Mouse (Mus musculus): ENCODE data around the gene Bpifa5.
"Not testable (repeated sequence)": the region's sequence is repeated elsewhere in the genome, so short reads cannot be mapped to it uniquely, and the experiment has no call there.

The Bpifa5 gene

DNA sequence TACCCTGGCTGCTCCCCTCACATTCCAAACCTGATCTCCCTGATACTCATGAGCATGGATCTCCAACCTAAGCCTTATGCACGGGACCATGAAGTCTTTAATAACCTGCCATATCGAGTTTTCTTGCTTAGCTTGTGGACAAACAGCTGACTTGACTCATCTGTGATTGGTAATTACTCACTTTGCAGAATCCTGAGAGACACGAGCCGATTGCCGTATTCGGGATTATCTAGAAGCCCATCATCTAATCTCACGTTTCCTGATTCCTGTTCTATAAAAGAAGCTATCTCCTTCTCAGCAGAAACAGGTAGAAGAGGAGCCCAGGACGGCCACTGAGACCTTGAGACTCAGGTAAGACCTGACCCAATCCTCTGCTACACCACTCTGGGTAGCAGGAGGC lies at the start of gene Bpifa5:
TSS of gene Bpifa5 (plus strand) at position 301 of the 400 bp plus-strand sequence.
- DNase-seq (ENCODE audit: low read depth, low spot score), result no peak

GRCm38 (mm10) chr2:154117381-154117780 lies 45.0 kb upstream of the Bpifa5 start:
- no peak for DNase-seq (ENCODE audit: low read depth, low spot score)

GRCm38 (mm10) chr2:154130120-154130519 lies 32.3 kb upstream of the Bpifa5 start, which contains the start of gene Bpifa3:
Bpifa3 (plus strand) TSS chr2:154130336.
- DNase-seq (ENCODE audit: low read depth, low spot score), result no peak

DNA sequence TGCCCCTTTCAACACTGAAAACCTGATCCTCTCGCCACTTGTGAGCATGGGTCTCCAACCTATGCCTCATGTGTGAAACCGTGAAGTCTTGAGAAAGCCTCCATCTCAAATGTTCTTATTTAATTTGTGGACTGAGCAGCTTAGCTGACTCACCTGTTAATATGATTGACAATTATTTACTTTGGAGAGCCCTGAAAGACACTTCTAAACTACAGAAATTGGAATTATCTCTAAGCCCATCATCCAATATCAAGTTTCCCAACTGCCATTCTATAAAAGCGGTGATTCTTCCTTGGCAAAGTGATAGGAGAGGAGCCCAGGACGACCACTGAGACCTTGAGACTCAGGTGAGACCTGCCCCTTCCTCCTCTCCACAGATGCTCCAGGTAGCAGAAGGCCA lies 19.8 kb upstream of the Bpifa5 start, which contains the start of gene Bpifa1:
TSS of gene Bpifa1 (plus strand) at position 301 of the 400 bp plus-strand sequence.
- no peak for DNase-seq (ENCODE audit: low read depth, low spot score)

GRCm38 (mm10) chr2:154143735-154144134 lies 18.7 kb upstream of the Bpifa5 start:
- DNase-seq (ENCODE audit: low read depth, low spot score), result no peak

DNA sequence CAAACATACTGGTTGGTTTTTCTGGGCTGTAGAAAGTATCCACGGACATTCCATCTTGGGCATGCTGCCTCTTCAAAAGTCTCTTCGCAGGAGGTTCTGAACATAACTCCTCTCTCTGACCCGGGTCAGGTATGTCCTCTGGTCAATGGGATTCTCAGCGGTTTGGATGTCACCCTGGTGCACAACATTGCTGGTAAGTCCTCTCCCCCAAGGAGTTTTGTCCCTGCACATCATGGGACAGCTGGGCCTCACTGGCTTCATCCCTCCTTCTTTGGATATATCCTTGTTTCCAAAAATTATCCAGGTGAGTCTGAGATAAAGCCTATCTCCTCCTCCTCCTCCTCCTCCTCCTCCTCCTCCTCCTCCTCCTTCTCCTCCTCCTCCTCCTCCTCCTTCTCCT lies 14.9 kb upstream of the Bpifa5 start:
- DNase-seq (ENCODE audit: low read depth, low spot score), result no peak

- DNase-seq (ENCODE audit: low read depth, low spot score), result peak; percentile 66
Measured at GRCm38 (mm10) chr2:154158433-154158832, 4.0 kb upstream of the Bpifa5 start.

DNA sequence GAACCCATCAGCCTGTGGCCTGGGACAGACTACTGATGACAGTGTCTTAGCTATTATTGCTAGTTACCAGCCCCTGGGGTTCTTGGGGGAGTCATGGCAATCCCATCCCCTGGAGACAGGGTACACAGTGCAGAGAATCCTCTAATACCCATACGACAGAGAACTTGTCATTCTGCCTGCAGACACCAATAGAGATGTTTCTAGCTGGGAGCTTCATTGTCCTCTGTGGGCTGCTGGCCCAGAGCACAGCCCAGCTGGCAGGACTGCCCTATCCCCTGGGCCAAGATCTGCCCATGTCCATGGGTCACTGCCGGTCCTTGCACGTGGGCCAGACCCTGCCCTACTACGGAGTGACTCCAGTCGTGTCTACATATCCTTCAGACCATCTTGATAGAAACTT lies 899 bp downstream of the Bpifa5 start:
- no peak for DNase-seq (ENCODE audit: low read depth, low spot score)

DNA sequence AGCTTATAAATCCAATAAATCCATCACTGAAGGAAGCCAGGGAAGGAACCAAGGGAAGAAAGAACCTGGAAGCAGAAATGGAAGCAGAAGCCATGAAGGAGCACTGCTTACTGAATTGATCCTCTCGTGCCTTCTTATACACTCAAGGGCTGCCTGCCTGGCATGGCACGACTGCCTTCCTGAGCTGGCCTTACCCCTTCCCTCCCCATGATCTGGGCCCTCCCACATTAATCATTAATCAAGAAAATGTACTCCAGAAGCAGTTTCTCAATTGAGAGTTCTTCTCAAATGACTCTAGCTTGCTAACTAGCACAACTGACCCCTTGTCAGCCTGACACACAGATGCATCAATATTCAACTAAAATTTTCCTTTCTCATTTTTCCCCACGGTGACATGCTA lies 6.8 kb downstream of the Bpifa5 start:
- DNase-seq (ENCODE audit: low read depth, low spot score), result no peak

- DNase-seq (ENCODE audit: low read depth, low spot score), result no peak
Measured at GRCm38 (mm10) chr2:154171621-154172020, 9.2 kb downstream of the Bpifa5 start.

DNA sequence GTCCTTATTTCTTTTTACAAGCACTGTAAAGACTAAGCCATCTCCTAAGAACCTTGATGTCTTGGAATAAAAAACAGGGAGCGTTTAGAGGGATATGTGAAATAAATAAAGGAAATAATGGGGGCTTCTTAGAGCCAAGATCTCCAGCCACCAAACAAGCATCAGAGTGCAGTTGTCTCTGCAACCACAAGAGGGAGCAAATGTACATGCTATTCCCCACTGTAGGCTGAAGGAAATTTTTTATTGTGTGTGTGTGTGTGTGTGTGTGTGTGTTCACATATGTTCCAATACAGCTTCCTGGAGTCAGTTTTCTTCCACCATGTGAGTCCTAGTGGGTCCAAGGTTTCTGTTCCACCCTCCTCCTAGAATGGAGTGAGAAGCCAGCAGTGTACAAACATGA lies 10.9 kb downstream of the Bpifa5 start:
- peak; percentile 30 for DNase-seq (ENCODE audit: low read depth, low spot score)

DNA sequence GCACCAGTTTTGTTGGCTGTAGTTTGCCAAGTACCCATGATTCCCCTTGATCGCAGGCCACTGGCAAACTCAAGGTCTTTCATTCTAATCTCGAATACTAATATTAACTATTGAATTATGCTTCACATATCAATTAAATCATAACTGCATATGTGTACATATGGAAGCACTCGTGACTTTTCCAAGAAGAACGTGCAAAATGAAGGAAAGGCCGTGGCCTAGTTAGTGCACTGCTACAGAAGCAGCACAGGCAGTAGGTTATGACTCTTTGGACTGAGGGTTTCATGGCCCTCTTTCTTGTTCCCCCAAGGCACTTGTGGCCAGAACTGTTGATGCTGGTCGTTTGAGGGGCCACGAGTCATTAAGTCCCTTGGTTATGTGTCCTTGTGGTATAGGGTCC lies 19.5 kb downstream of the Bpifa5 start:
- not testable (repeated sequence) for DNase-seq (ENCODE audit: low read depth, low spot score)

- DNase-seq (ENCODE audit: low read depth, low spot score), result not testable (repeated sequence)
Measured at GRCm38 (mm10) chr2:154183061-154183460, 20.7 kb downstream of the Bpifa5 start.

DNA sequence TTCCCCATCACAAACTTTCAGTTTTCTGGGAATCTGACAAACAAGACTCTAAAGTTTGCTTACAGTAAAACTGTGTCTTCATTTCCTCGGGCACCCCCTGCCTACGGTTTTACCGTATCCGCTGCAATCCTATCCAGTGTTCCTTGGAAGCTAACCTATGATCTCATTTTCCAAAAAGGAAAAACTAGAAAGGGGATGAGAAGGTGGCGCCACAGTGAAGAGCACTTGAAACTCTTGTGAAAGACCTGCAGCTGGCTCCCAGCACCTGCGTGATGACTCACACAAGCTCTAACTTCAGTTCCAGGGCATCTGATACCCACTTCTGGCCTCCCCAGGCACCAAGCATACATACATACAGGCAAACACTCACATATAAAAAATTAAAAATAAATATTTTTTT lies 22.9 kb downstream of the Bpifa5 start:
- no peak for DNase-seq (ENCODE audit: low read depth, low spot score)

GRCm38 (mm10) chr2:154185748-154186147 lies 23.3 kb downstream of the Bpifa5 start:
- DNase-seq (ENCODE audit: low read depth, low spot score), result no peak

GRCm38 (mm10) chr2:154187468-154187867 lies 25.1 kb downstream of the Bpifa5 start:
- DNase-seq (ENCODE audit: low read depth, low spot score), result no peak

DNA sequence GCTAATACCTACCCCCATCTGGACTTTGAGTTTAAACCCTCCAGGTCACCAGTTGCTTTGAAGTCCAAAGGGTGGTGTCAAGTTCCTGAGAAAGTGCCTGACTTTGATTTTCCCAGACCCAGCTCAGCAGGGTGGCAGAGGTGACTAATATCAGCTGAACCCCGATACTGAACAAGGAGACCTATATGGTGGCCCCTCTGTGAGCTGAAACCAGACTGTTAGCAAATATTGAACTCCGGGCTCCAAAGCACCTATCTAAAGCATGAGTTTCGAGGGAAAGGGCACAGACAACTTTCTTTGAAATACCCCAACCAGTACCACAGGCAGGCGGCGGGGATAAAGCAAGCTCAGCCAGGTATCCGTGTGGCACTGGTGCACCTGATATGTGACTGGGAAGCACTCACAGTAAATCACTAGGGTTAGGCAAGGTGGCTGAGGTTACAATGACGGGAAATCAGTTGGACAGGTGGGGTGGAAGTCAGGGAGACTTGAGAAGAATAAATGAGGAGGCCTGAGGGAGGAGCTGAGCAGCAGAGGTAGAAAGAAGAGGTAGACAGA lies 27.5 kb downstream of the Bpifa5 start:
- no peak for DNase-seq (ENCODE audit: low read depth, low spot score)

DNA sequence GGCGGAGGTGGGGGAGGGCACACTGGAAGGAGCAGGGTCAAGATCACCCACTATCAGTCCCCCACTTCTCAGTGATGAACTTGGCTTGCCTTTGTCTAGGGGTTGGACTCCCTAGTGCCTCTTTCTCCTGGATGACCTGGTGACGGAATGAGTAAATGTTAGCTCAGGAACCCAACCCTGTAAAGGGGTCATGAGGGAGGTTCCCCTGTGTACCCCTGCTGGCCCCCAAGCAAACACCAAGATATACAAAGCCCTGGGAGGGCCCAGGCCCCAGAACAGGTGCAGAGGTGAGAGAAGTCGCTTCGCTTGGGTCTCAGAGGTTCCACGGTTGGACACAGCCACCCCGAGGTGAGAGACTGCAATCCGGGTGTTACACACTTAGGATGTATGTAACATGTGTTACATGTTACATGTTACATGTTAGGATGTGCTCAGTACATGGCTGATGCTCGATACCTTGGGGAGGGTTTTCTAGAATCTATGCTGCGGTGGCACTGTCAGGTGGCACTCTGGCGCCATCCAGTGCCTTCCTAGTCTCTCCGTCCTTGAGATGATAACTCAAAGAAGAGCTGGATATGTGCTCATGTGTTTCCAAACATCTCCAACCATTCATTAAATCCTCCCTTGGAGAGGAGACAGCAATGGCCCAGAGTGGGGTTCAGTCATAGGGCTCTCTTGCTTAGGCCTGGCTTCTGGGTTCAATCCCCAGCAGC lies 28.3 kb downstream of the Bpifa5 start, which contains the start of gene Bpifb1:
TSS of gene Bpifb1 (plus strand) at position 273 of the 713 bp plus-strand sequence.
- DNase-seq (ENCODE audit: low read depth, low spot score), result no peak

GRCm38 (mm10) chr2:154192141-154192540 lies 29.7 kb downstream of the Bpifa5 start:
- no peak for DNase-seq (ENCODE audit: low read depth, low spot score)

DNA sequence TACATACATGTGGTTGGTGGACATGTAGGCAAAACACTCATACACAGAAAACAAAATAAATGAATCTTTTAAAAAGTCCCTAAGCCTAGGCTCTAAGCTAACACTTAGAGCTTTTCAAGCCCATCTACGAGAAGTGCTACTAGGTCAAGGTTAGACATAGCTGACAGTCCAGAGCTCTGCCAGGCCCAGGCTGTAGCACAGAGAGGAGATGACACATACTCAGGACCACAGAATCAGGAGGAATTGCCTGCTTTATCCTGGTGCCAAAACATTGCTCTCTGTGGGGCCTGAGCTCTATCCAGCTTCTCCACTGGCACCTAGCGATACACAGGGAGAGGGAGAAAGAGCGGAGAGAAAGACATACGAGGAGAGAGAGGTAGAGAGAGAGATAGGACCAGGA lies 30.7 kb downstream of the Bpifa5 start:
- no peak for DNase-seq (ENCODE audit: low read depth, low spot score)

DNA sequence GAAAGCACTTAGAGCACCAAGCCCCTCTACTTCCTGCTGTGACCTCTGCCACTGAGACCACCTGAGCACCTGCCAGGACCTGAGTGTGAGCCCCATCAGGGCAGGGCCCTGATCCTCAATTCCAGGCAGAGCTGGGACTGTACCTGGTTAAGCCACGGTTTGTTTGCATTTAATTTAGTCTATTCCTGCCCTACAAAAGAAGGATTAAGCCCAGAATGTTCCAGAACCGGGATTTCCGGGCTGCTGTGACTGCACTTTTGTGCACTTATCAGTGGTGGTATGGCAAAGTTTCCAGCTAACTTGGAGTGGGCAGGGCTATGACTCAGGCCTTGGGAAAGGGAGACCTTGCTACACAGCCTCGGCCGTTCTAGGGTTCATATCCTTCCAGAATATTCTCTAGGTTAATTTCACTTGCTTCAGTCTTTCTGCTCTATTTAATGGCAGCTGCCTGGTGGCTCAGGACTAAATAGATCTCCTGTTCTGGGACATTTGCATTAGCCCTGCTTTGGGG lies 31.6 kb downstream of the Bpifa5 start:
- DNase-seq (ENCODE audit: low read depth, low spot score), result no peak

GRCm38 (mm10) chr2:154197036-154197435 lies 34.6 kb downstream of the Bpifa5 start:
- no peak for DNase-seq (ENCODE audit: low read depth, low spot score)

- DNase-seq (ENCODE audit: low read depth, low spot score), result no peak
Measured at GRCm38 (mm10) chr2:154204630-154205029, 42.2 kb downstream of the Bpifa5 start.
